18 mouse cellular contexts compared by ENCODE assay signal in genomic region chr11:19943753-19944152, GRCm38 (mm10). TPM values are rescaled to one million over a fixed set of nuclear protein-coding genes. Genes with fewer than 3 reads are reported as not detected.
DNase-seq lines count a peak whose midpoint lies in the region; ATAC-seq and TF ChIP-seq lines count a peak whose summit lies in the region.
"Had no signal": no experiment of that assay in that cellular context is flagged by ENCODE, and none has a peak within 500 bp of the region (broad histone marks: within the 10 kb centered on the region; RNA-seq: fewer than 3 reads in every experiment).

No protein-coding gene starts in this region.

- TF ChIP-seq EP300 in stomach, postnatal 0 days (optimal IDR thresholded peaks at IDR 0.05): no peak

- H3K4me1 ChIP-seq in stomach, postnatal 0 days (replicated peaks; ENCODE audit: control insufficient read depth, insufficient read depth): peaks cover 7% of the 10 kb centered on the region; the same call in 1 of the 2 replicates

- 94% methylated on average over 2 of the region's 2 CpGs for WGBS in stomach, postnatal 0 days

- H3K27ac ChIP-seq in gastrocnemius, adult 2 months: no peak overlapping the region
- no peak overlapping the region for H3K27ac ChIP-seq in stomach, postnatal 0 days (replicated peaks)
- H3K27ac ChIP-seq: embryonic facial prominence, embryonic 10.5 days; forebrain, embryonic 10.5 days; heart, embryonic 13.5 days; hindbrain, embryonic 15.5 days had no signal

- TF ChIP-seq CTCF in gastrocnemius, adult 2 months (IDR thresholded peaks at IDR 0.05): no peak
- no peak for TF ChIP-seq CTCF in stomach, postnatal 0 days (IDR thresholded peaks at IDR 0.05; ENCODE audit: low read depth)

- H3K9ac ChIP-seq in stomach, postnatal 0 days (ENCODE audit: low read length): no peak overlapping the region
- H3K9ac ChIP-seq: heart, embryonic 13.5 days; hindbrain, embryonic 15.5 days had no signal

- no peaks in the 10 kb centered on the region for H3K36me3 ChIP-seq in stomach, postnatal 0 days (ENCODE audit: control insufficient read depth, insufficient read depth, low read length)
- H3K36me3 ChIP-seq: hindbrain, embryonic 15.5 days had no signal

- H3K4me3 ChIP-seq in gastrocnemius, adult 2 months: no peak overlapping the region
- H3K4me3 ChIP-seq in stomach, postnatal 0 days (ENCODE audit: low read depth, low read length): no peak overlapping the region
- H3K4me3 ChIP-seq: embryonic facial prominence, embryonic 10.5 days; forebrain, embryonic 10.5 days; heart, embryonic 13.5 days; hindbrain, embryonic 15.5 days had no signal

- DNase-seq in gastrocnemius, adult 2 months: peak; percentile 2
- DNase-seq in gastrocnemius, postnatal 36 days: no peak
- DNase-seq in 416B (ENCODE audit: low read depth): peak; percentile 66
- DNase-seq in stomach, postnatal 0 days (ENCODE audit: low spot score): no peak
- no peak for DNase-seq in spleen, postnatal 4 days (ENCODE audit: low spot score in 2 of 2)
- DNase-seq: adrenal gland, adult 8-10 months; cerebellum, adult 11-12 months; cerebellum, adult 9-11 months; cerebellum, postnatal 36 days; heart, postnatal 36 days had no signal

- H3K27me3 ChIP-seq in stomach, postnatal 0 days (ENCODE audit: control insufficient read depth, insufficient read depth, low read length): no peaks in the 10 kb centered on the region
- H3K27me3 ChIP-seq: hindbrain, embryonic 15.5 days had no signal

- H3K9me3 ChIP-seq in stomach, postnatal 0 days (ENCODE audit: control insufficient read depth, low read length): no peaks in the 10 kb centered on the region
- H3K9me3 ChIP-seq: heart, embryonic 13.5 days; hindbrain, embryonic 15.5 days had no signal

- peak; percentile 42 for ATAC-seq in common myeloid progenitor, adult 5-6 weeks (replicated peaks; ENCODE audit: low read depth, poor library complexity, severe bottlenecking)
- ATAC-seq in monocyte, adult 5-6 weeks (replicated peaks; ENCODE audit: insufficient number of reproducible peaks, low FRiP score, low TSS enrichment, poor library complexity, severe bottlenecking): peak; percentile 45; the same call in 1 of the 2 replicates
- ATAC-seq in stomach, postnatal 0 days (ENCODE audit: low FRiP score, low TSS enrichment): no peak
- no peak for ATAC-seq in erythroid progenitor cell, adult 5-6 weeks (replicated peaks; ENCODE audit: low FRiP score, poor library complexity, severe bottlenecking)
- ATAC-seq: forebrain, embryonic 14.5 days had no signal

- intact Hi-C loops in gastrocnemius, adult 2 months (cut with DNase I): no loop called here
- intact Hi-C loops in gastrocnemius, postnatal 36 days (cut with DNase I): no loop called here

- no peak overlapping the region for H3K4me2 ChIP-seq in stomach, postnatal 0 days (replicated peaks; ENCODE audit: low read depth)
- H3K4me2 ChIP-seq: heart, embryonic 13.5 days; hindbrain, embryonic 15.5 days had no signal

RNA-seq across cellular contexts. Expression of gene Spred2, which starts 19.6 kb away (rescaled TPM):
- total RNA-seq in gastrocnemius, adult 2 months (2021): 1 to 10 TPM; 5.6 to 7.8 TPM
- 1 to 10 TPM; 6.1 to 7.1 TPM for total RNA-seq in gastrocnemius, postnatal 36 days (2021)
- total RNA-seq in common myeloid progenitor, adult 5-6 weeks (2017): 6.2 and 9.5 TPM in 2 replicates
- total RNA-seq in monocyte, adult 5-6 weeks (2017): 4.4 to 10.0 TPM (median 6.4 TPM) in 3 replicates
- polyA plus RNA-seq in stomach, postnatal 0 days (2015; fragmentation: Nextera tagmentation; extraction: Ambion mirVana): 3.5 and 3.6 TPM in 2 replicates
- 4.0 and 10.5 TPM in 2 replicates for total RNA-seq in erythroid progenitor cell, adult 5-6 weeks (2015; ENCODE audit: low replicate concordance)
- 1.0 and 1.6 TPM in 2 replicates for total RNA-seq in erythroid progenitor cell, adult 5-6 weeks (2017; ENCODE audit: low replicate concordance)

Comparison
In these comparisons a context has a peak if more than half of its experiments do, and no peak if none do; other contexts are left out.
1. DNase-seq: peak in gastrocnemius, adult 2 months (single experiment) and 416B (single experiment); none in gastrocnemius, postnatal 36 days (0 of 2), stomach, postnatal 0 days (single experiment) and spleen, postnatal 4 days (0 of 2).
2. ATAC-seq: peak in common myeloid progenitor, adult 5-6 weeks (single experiment) and monocyte, adult 5-6 weeks (single experiment); none in stomach, postnatal 0 days (single experiment) and erythroid progenitor cell, adult 5-6 weeks (single experiment).